Mouse (Mus musculus) hindbrain, embryonic 12.5 days (tissue): ENCODE data around the gene Gorasp2. TPM values are rescaled to one million over a fixed set of nuclear protein-coding genes. Genes with fewer than 3 reads are reported as not detected.

Experiments
- ATAC-seq: fragments of 200-750 bp; cut with Nextera tagmentation; 2 replicates; pipeline ENCODE4 v1.8.0; 2017; ENCODE audit warnings: moderate TSS enrichment; ENCODE audit not compliant: low FRiP score
- H3K27ac ChIP-seq: fragments of 300-500 bp; sonication (generic); 2 replicates; pipeline ENCODE4 v1.5.1; 2016; ENCODE audit warnings: mild to moderate bottlenecking
- H3K27me3 ChIP-seq: fragments of 300-500 bp; sonication (generic); 2 replicates; pipeline ENCODE4 v1.6.1; 2016; ENCODE audit warnings: mild to moderate bottlenecking
- H3K36me3 ChIP-seq: fragments of 300-500 bp; sonication (generic); 2 replicates; pipeline ENCODE4 v1.6.1; 2016; ENCODE audit warnings: mild to moderate bottlenecking
- H3K4me1 ChIP-seq: fragments of 300-500 bp; sonication (generic); 2 replicates; pipeline ENCODE4 v1.6.1; 2016
- H3K4me2 ChIP-seq: fragments of 300-500 bp; sonication (generic); replicated peaks from 2 replicates; pipeline ENCODE4 v1.6.1; 2016; ENCODE audit warnings: mild to moderate bottlenecking
- H3K4me3 ChIP-seq: fragments of 300-500 bp; sonication (generic); 2 replicates; pipeline ENCODE4 v1.5.1; 2016; ENCODE audit warnings: mild to moderate bottlenecking
- H3K9ac ChIP-seq: fragments of 300-500 bp; sonication (generic); 2 replicates; pipeline ENCODE4 v1.6.1; 2016; ENCODE audit warnings: mild to moderate bottlenecking, moderate library complexity
- H3K9me3 ChIP-seq: fragments of 300-500 bp; sonication (generic); replicated peaks from 2 replicates; pipeline ENCODE4 v1.6.1; 2016; ENCODE audit warnings: mild to moderate bottlenecking
- WGBS: fragments of 180-500 bp; shearing (Covaris S2); methylation state at CpG from one replicate; pipeline ENCODE4 v1.1.7; 2016; 5-methylcytosine and 5-hydroxymethylcytosine counted together
- polyA plus RNA-seq: library from polyadenylated mRNA; unstranded; fragments of >200 nt; fragmentation: Nextera tagmentation; extraction: Ambion mirVana; gene quantifications from 2 replicates; pipeline ENCODE4 v1.2.1, GENCODE M21; 2016

Gorasp2 gene
- 132 and 143 TPM in 2 replicates for polyA plus RNA-seq

GRCm38 (mm10) chr2:70660887-70661714, at the start of gene Gorasp2:
Gorasp2 (plus strand) TSS chr2:70661576.
- peak within 1 kb of the TSS; percentile 69 for H3K4me2 ChIP-seq
- 1% methylated on average over 64 of the region's 64 CpGs for WGBS
- peak within 1 kb of the TSS; percentile 90 for H3K27ac ChIP-seq
- peak within 1 kb of the TSS; percentile 93 for H3K9ac ChIP-seq
- no peaks in the 10 kb centered on the region for H3K27me3 ChIP-seq
- peak within 1 kb of the TSS; percentile 95 for H3K4me3 ChIP-seq
- H3K36me3 ChIP-seq: no peaks in the 10 kb centered on the region
- peaks cover 15% of the 10 kb centered on the region for H3K4me1 ChIP-seq
- H3K9me3 ChIP-seq: no peaks in the 10 kb centered on the region
- peak; percentile 94 for ATAC-seq

GRCm38 (mm10) chr2:70614745-70615351, 46.5 kb upstream of the Gorasp2 start:
- no peak for ATAC-seq
- WGBS: 81% methylated on average over 7 of the region's 7 CpGs

GRCm38 (mm10) chr2:70616076-70616475, 45.3 kb upstream of the Gorasp2 start:
- H3K4me3 ChIP-seq: no peak overlapping the region
- no peaks in the 10 kb centered on the region for H3K4me1 ChIP-seq
- no peak overlapping the region for H3K27ac ChIP-seq
- H3K9me3 ChIP-seq: no peaks in the 10 kb centered on the region
- 89% methylated on average over 2 of the region's 2 CpGs for WGBS
- H3K27me3 ChIP-seq: no peaks in the 10 kb centered on the region
- no peak for ATAC-seq
- H3K9ac ChIP-seq: no peak overlapping the region
- no peak overlapping the region for H3K4me2 ChIP-seq
- H3K36me3 ChIP-seq: no peaks in the 10 kb centered on the region

More at GRCm38 (mm10) chr2:70614745-70615351, 46.5 kb upstream of the Gorasp2 start:
- Histone ChIP-seq H3K4me2 (no peak overlapping the region), H3K27ac (no peak overlapping the region), H3K27me3 (no peaks in the 10 kb centered on the region), H3K36me3 (no peaks in the 10 kb centered on the region), H3K4me1 (no peaks in the 10 kb centered on the region), H3K9ac (no peak overlapping the region), H3K9me3 (no peaks in the 10 kb centered on the region), H3K4me3 (no peak overlapping the region)

GRCm38 (mm10) chr2:70616617-70617016, 44.8 kb upstream of the Gorasp2 start:
- H3K36me3 ChIP-seq: no peaks in the 10 kb centered on the region
- WGBS: 68% methylated on average over 3 of the region's 3 CpGs
- no peaks in the 10 kb centered on the region for H3K9me3 ChIP-seq
- H3K4me1 ChIP-seq: no peaks in the 10 kb centered on the region
- H3K4me2 ChIP-seq: no peak overlapping the region
- H3K9ac ChIP-seq: no peak overlapping the region
- H3K27me3 ChIP-seq: no peaks in the 10 kb centered on the region
- no peak for ATAC-seq
- no peak overlapping the region for H3K4me3 ChIP-seq
- no peak overlapping the region for H3K27ac ChIP-seq

- no peak overlapping the region for H3K4me3 ChIP-seq
- no peak overlapping the region; the same call in 1 of the 2 replicates for H3K27ac ChIP-seq
- H3K36me3 ChIP-seq: no peaks in the 10 kb centered on the region
- no peak overlapping the region for H3K4me2 ChIP-seq
- no peaks in the 10 kb centered on the region for H3K27me3 ChIP-seq
- no peak for ATAC-seq
- H3K9me3 ChIP-seq: no peaks in the 10 kb centered on the region
- no peak overlapping the region for H3K9ac ChIP-seq
- no peaks in the 10 kb centered on the region for H3K4me1 ChIP-seq
- WGBS: 86% methylated on average over 6 of the region's 6 CpGs
Observed at GRCm38 (mm10) chr2:70619232-70619835, 42.0 kb upstream of the Gorasp2 start.

GRCm38 (mm10) chr2:70620225-70620624, 41.2 kb upstream of the Gorasp2 start:
- Histone ChIP-seq H3K4me2 (no peak overlapping the region), H3K27ac (no peak overlapping the region), H3K9ac (no peak overlapping the region), H3K4me3 (no peak overlapping the region), H3K27me3 (no peaks in the 10 kb centered on the region), H3K36me3 (no peaks in the 10 kb centered on the region), H3K4me1 (no peaks in the 10 kb centered on the region), H3K9me3 (no peaks in the 10 kb centered on the region)
- ATAC-seq: no peak
- WGBS: 14% methylated on average over 6 of the region's 6 CpGs

- no peaks in the 10 kb centered on the region for H3K4me1 ChIP-seq
- H3K27me3 ChIP-seq: no peaks in the 10 kb centered on the region
- H3K4me3 ChIP-seq: no peak overlapping the region
- no peak overlapping the region for H3K4me2 ChIP-seq
- H3K36me3 ChIP-seq: no peaks in the 10 kb centered on the region
- H3K9ac ChIP-seq: no peak overlapping the region
- no peaks in the 10 kb centered on the region for H3K9me3 ChIP-seq
- H3K27ac ChIP-seq: no peak overlapping the region
- no peak for ATAC-seq
- 66% methylated on average over 4 of the region's 4 CpGs for WGBS
Observed at GRCm38 (mm10) chr2:70622244-70622643, 39.1 kb upstream of the Gorasp2 start.

- Histone ChIP-seq H3K4me1 (peaks cover 11% of the 10 kb centered on the region), H3K36me3 (no peaks in the 10 kb centered on the region), H3K27me3 (no peaks in the 10 kb centered on the region), H3K4me3 (no peak overlapping the region), H3K27ac (no peak overlapping the region), H3K4me2 (no peak overlapping the region), H3K9ac (no peak overlapping the region), H3K9me3 (no peaks in the 10 kb centered on the region)
- ATAC-seq: no peak
- WGBS: 70% methylated on average over 7 of the region's 7 CpGs
Observed at GRCm38 (mm10) chr2:70625761-70626160, 35.6 kb upstream of the Gorasp2 start.

GRCm38 (mm10) chr2:70628397-70628796, 33.0 kb upstream of the Gorasp2 start:
- no peaks in the 10 kb centered on the region for H3K9me3 ChIP-seq
- WGBS: 95% methylated on average over 12 of the region's 12 CpGs
- H3K27ac ChIP-seq: no peak overlapping the region
- H3K4me1 ChIP-seq: peaks cover 11% of the 10 kb centered on the region
- no peak for ATAC-seq
- no peak overlapping the region for H3K9ac ChIP-seq
- H3K36me3 ChIP-seq: no peaks in the 10 kb centered on the region
- H3K4me2 ChIP-seq: no peak overlapping the region
- H3K4me3 ChIP-seq: no peak overlapping the region
- H3K27me3 ChIP-seq: no peaks in the 10 kb centered on the region

GRCm38 (mm10) chr2:70629339-70629761, 32.0 kb upstream of the Gorasp2 start:
- H3K27ac ChIP-seq: no peak overlapping the region
- peak; percentile 68 for ATAC-seq
- WGBS: 15% methylated on average over 10 of the region's 10 CpGs
- H3K36me3 ChIP-seq: no peaks in the 10 kb centered on the region
- H3K9ac ChIP-seq: no peak overlapping the region
- peak overlapping the region; percentile 34 for H3K4me2 ChIP-seq
- H3K9me3 ChIP-seq: no peaks in the 10 kb centered on the region
- peaks cover 11% of the 10 kb centered on the region for H3K4me1 ChIP-seq
- H3K27me3 ChIP-seq: no peaks in the 10 kb centered on the region
- H3K4me3 ChIP-seq: 0 out of 2 replicates have a peak overlapping the region, but pooled peaks have one; percentile 7

GRCm38 (mm10) chr2:70629921-70630320, 31.5 kb upstream of the Gorasp2 start:
- ATAC-seq: no peak
- WGBS: 71% methylated on average over 3 of the region's 3 CpGs
- H3K27ac ChIP-seq: no peak overlapping the region

GRCm38 (mm10) chr2:70631321-70631720, 30.1 kb upstream of the Gorasp2 start:
- Histone ChIP-seq H3K9me3 (no peaks in the 10 kb centered on the region), H3K27ac (no peak overlapping the region), H3K4me2 (no peak overlapping the region), H3K4me3 (no peak overlapping the region), H3K4me1 (peaks cover 11% of the 10 kb centered on the region), H3K36me3 (no peaks in the 10 kb centered on the region), H3K9ac (no peak overlapping the region), H3K27me3 (no peaks in the 10 kb centered on the region)
- ATAC-seq: no peak
- 81% methylated on average over 1 of the region's 1 CpGs for WGBS

More at GRCm38 (mm10) chr2:70629921-70630320, 31.5 kb upstream of the Gorasp2 start:
- Histone ChIP-seq H3K27me3 (no peaks in the 10 kb centered on the region), H3K4me2 (peak overlapping the region; percentile 34), H3K9ac (no peak overlapping the region), H3K9me3 (no peaks in the 10 kb centered on the region), H3K4me1 (peaks cover 11% of the 10 kb centered on the region), H3K4me3 (no peak overlapping the region), H3K36me3 (no peaks in the 10 kb centered on the region)
